Mouse (Mus musculus) limb, embryonic 11.5 days (tissue): ENCODE measurements at regions not wholly inside any gene's neighbourhood (a gene's known extent, or its start where the extent isn't known, plus 50 kb on each side); places are given as distances from the start of the nearest gene placed in this dataset.

Experiments used
- ATAC-seq: fragments of 200-750 bp; cut with Nextera tagmentation; 2 replicates; pipeline ENCODE4 v1.8.0; 2017; ENCODE audit warnings: low read depth; ENCODE audit not compliant: insufficient number of reproducible peaks, low FRiP score, low TSS enrichment
- DNase-seq: peaks from one replicate; pipeline ENCODE4 v3.0.0-alpha.2; 2015; ENCODE audit warnings: low spot score
- H3K27ac ChIP-seq: fragments of 300-500 bp; sonication (generic); replicated peaks from 2 replicates; pipeline ENCODE4 v1.5.1; 2014; ENCODE audit warnings: low read depth, mild to moderate bottlenecking, low read length
- H3K27me3 ChIP-seq: fragments of 300-500 bp; sonication (generic); 2 replicates; pipeline ENCODE4 v1.6.1; 2014; ENCODE audit warnings: mild to moderate bottlenecking, low read length, mixed read lengths; ENCODE audit not compliant: control insufficient read depth, insufficient read depth
- H3K36me3 ChIP-seq: fragments of 300-500 bp; sonication (generic); 2 replicates; pipeline ENCODE4 v1.6.1; 2014; ENCODE audit warnings: mild to moderate bottlenecking, low read length, moderate library complexity, mixed read lengths; ENCODE audit not compliant: control insufficient read depth, insufficient read depth
- H3K4me1 ChIP-seq: fragments of 300-500 bp; sonication (generic); 2 replicates; pipeline ENCODE4 v1.6.1; 2014; ENCODE audit warnings: low read length, mixed read lengths; ENCODE audit not compliant: control insufficient read depth, insufficient read depth
- H3K4me2 ChIP-seq: fragments of 300-500 bp; sonication (generic); 2 replicates; pipeline ENCODE4 v1.6.1; 2014; ENCODE audit warnings: low read depth, mild to moderate bottlenecking, moderate library complexity; ENCODE audit not compliant: severe bottlenecking
- H3K4me3 ChIP-seq: fragments of 300-500 bp; sonication (generic); 2 replicates; pipeline ENCODE4 v1.5.1; 2014; ENCODE audit warnings: low read depth, low read length
- H3K9ac ChIP-seq: fragments of 300-500 bp; sonication (generic); 2 replicates; pipeline ENCODE4 v1.6.1; 2014; ENCODE audit warnings: mild to moderate bottlenecking, low read length
- H3K9me3 ChIP-seq: fragments of 300-500 bp; sonication (generic); 2 replicates; pipeline ENCODE4 v1.6.1; 2016; ENCODE audit warnings: low read length; ENCODE audit not compliant: control insufficient read depth
- WGBS: fragments of 180-500 bp; shearing (Covaris S2); extraction: QIAGEN DNeasy Blood & Tissue Kit; methylation state at CpG from one replicate; pipeline ENCODE4 v1.1.7; 2014; 5-methylcytosine and 5-hydroxymethylcytosine counted together

DNA sequence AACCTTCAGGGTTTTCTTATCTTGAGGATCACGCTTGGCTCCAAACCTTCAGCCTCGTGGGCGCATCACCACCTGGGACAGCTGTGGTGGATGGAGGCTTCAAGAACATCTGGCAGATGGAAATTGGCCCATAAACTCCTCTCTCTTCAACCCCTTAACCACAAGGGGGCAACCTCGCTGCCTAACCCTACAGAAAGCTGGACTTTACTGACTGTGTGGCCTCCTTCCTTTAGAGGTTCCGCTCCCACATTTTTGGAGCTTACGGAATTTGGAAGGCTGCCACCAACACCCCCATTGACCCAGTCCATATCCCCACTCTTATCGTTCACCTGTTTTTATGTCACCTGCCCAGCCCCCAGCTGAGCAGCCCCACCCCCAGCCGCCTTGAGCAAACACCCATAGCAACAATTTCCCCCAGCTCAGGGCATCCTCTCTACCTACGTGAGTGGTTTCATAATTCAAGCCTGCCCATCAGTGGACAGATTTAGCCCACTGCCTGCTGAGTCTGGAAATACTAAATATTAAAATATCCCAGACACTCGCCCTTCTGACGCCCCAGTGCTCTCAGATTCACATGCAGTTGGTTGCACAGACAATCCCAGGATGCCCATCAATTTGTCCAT lies 167.0 kb upstream of the Slc22a22 start:
- Histone ChIP-seq H3K4me2 (no peak overlapping the region), H3K27ac (no peak overlapping the region), H3K9ac (no peak overlapping the region), H3K27me3 (no peaks in the 10 kb centered on the region), H3K4me3 (no peak overlapping the region), H3K4me1 (no peaks in the 10 kb centered on the region), H3K9me3 (no peaks in the 10 kb centered on the region), H3K36me3 (no peaks in the 10 kb centered on the region)
- WGBS = 60% methylated on average over 11 of the region's 11 CpGs
- ATAC-seq (no peak), DNase-seq (peak; percentile 45)

DNA sequence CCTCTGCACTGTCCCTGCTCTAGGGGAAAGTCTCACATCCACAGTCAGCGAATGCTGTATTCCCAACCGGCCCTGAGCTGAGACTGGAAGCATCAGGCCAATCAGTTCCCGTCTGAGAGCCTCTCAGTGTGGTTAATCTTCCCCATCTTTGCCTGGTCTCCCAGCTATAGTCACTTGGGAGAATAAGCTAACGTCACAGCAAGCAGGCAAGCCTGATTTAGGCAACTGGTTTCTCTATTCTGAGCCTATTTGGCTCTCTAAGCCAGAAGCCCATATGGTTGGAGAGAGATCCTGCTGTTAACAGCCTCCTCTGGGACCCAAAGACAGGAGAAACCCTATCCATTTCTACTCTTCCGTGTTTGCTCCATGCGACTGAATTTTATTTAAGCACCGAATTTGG lies 161.7 kb upstream of the Slc22a22 start:
- no peak overlapping the region for H3K4me2 ChIP-seq
- H3K9ac ChIP-seq = no peak overlapping the region
- H3K9me3 ChIP-seq = no peaks in the 10 kb centered on the region
- WGBS = 74% methylated on average over 7 of the region's 7 CpGs
- H3K27ac ChIP-seq = no peak overlapping the region
- no peaks in the 10 kb centered on the region for H3K27me3 ChIP-seq
- no peak overlapping the region for H3K4me3 ChIP-seq
- H3K4me1 ChIP-seq = no peaks in the 10 kb centered on the region
- ATAC-seq (no peak), DNase-seq (no peak)
- H3K36me3 ChIP-seq = no peaks in the 10 kb centered on the region

DNA sequence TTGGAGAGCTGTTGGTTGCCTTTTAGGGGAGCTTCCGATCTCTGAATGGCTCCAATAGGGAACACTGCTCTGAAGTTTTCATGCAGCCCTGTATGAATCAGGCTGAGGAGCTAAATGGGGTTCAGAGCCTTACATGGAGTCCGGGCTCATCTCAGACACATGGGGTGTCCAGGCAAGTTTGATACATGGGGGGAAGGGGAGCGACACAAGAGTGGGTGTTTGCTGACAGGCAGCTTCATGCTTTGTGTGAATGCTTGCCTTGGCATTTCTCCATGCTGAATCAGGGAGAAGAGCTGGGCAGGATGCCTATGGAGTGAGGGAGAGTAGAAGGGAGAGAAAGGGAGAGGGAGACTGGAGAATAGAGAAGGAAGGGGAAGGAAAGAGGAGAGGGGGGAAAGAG lies 155.6 kb upstream of the Slc22a22 start:
- H3K4me3 ChIP-seq = no peak overlapping the region
- H3K4me1 ChIP-seq = no peaks in the 10 kb centered on the region
- no peak overlapping the region for H3K27ac ChIP-seq
- H3K27me3 ChIP-seq = no peaks in the 10 kb centered on the region
- H3K4me2 ChIP-seq = no peak overlapping the region
- H3K9me3 ChIP-seq = no peaks in the 10 kb centered on the region
- no peaks in the 10 kb centered on the region for H3K36me3 ChIP-seq
- H3K9ac ChIP-seq = no peak overlapping the region
- DNase-seq (no peak), ATAC-seq (no peak)
- 84% methylated on average over 3 of the region's 3 CpGs for WGBS

DNA sequence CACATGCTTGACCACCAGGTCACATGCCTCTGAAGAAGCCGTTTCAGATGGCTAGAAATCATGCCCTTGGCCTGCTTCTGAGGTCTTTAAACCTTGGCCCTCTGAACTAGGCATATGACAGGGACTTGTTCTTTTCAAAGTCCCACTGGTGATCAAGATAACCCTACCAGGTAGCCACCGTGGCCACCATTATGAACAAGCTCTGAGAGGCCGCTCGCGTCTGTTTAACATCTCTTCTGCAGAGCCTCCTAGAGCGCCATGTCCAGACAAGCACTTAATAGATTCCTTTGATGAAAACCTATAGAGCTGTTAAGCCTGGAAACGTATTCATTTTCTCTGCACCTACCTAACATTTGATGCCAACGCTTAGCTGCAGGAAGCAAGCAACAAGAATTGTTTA lies 155.1 kb upstream of the Slc22a22 start:
- Histone ChIP-seq H3K9ac (no peak overlapping the region), H3K4me3 (no peak overlapping the region), H3K9me3 (no peaks in the 10 kb centered on the region), H3K36me3 (no peaks in the 10 kb centered on the region), H3K27me3 (no peaks in the 10 kb centered on the region), H3K4me1 (no peaks in the 10 kb centered on the region), H3K4me2 (no peak overlapping the region), H3K27ac (no peak overlapping the region)
- ATAC-seq (no peak), DNase-seq (no peak)
- 80% methylated on average over 8 of the region's 8 CpGs for whole genome bisulfite sequencing

DNA sequence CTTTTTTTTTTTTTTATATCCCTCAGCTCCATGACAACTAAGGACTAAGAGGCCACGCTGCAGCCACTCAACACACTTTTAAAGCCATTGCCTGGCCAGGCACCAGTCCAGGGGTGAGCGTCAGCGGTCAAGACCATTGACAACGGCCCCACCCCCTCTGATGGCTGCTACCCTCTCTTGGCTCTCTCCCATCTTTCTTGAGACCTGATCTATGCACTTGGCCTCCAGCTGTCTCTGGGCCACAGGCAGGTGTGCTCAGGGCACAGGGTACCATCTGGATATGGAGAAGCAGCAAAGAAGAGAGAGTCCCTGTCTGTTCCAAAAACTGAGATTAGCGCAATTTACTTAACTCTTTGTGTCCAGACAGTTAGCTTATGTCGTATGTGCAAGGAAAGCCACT lies 141.0 kb upstream of the Slc22a22 start:
- no peak overlapping the region for H3K27ac ChIP-seq
- H3K27me3 ChIP-seq = no peaks in the 10 kb centered on the region
- H3K9ac ChIP-seq = no peak overlapping the region
- no peaks in the 10 kb centered on the region for H3K9me3 ChIP-seq
- DNase-seq = no peak
- 94% methylated on average over 6 of the region's 6 CpGs for WGBS
- ATAC-seq = no peak
- H3K4me3 ChIP-seq = no peak overlapping the region
- H3K4me1 ChIP-seq = no peaks in the 10 kb centered on the region
- H3K36me3 ChIP-seq = no peaks in the 10 kb centered on the region
- H3K4me2 ChIP-seq = no peak overlapping the region

DNA sequence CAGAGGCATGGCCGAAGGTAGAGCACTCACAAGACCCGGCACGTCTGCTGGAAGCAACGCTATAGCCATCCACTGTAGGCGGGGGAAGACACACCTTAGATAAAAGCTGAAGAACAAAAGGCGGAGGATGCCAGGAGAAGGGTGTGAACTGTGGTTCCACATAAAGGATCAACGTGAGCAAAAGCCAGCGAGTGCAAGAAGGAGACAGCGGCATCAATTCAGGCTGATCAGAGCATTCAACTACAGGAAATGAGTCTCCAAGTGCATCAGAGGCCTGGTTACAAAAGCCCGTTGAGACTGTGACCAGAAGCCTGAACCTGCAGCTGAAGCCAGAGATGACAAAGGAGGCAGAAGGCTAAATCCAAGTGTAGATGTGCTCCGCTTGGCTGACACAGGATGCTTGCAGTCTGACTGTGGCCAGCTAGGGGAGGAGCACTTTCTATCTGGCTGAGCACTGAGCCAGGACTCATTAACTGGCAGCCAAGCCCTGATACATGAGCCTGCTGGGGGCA lies 139.5 kb upstream of the Slc22a22 start:
- WGBS = 51% methylated on average over 11 of the region's 11 CpGs
- Histone ChIP-seq H3K4me3 (no peak overlapping the region), H3K4me1 (no peaks in the 10 kb centered on the region), H3K36me3 (no peaks in the 10 kb centered on the region), H3K27me3 (no peaks in the 10 kb centered on the region), H3K9me3 (no peaks in the 10 kb centered on the region), H3K27ac (no peak overlapping the region), H3K9ac (no peak overlapping the region), H3K4me2 (no peak overlapping the region)
- ATAC-seq (no peak), DNase-seq (no peak)

DNA sequence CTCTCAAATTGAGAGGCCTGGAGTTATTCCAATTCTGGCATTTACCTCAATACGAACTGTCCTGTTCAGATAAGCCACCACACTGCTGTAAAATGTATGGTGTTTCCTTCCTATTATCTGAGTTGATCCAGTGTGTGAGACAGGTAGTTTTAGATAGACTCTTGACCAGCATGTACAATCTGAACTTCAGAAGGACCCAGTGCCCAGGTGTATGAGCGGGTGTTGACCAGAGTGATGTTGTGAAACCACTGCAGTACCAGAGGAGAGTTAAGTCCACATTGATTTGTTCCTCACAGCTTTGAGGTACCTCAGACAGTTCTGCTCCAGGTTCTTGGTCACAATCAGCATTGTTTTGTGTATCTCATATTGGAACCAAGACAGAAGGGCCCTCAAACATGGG lies 132.6 kb upstream of the Slc22a22 start:
- 88% methylated on average over 2 of the region's 2 CpGs for WGBS
- Histone ChIP-seq H3K36me3 (no peaks in the 10 kb centered on the region), H3K9me3 (no peaks in the 10 kb centered on the region), H3K9ac (no peak overlapping the region), H3K27ac (no peak overlapping the region), H3K4me1 (no peaks in the 10 kb centered on the region), H3K4me2 (no peak overlapping the region), H3K4me3 (no peak overlapping the region), H3K27me3 (no peaks in the 10 kb centered on the region)
- no peak for ATAC-seq
- no peak for DNase-seq

DNA sequence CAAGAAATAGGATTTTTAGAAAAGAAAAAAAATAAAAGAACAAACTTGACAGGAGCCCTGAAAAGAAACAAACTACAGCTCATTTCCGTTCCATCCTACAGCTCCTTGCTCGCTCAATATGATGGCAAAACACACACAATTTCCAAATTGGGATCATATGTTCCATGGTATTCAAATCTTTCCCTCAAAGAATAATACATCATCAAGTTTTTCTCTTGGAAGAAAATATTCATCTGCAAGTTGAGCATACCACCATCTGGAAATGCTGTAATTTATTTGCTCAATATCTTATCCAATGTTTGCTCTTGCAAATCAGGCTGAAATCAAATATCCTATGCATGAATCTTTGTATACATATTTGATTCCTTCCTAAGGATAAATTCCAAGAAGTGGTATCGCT lies 131.1 kb upstream of the Slc22a22 start:
- Histone ChIP-seq H3K27me3 (no peaks in the 10 kb centered on the region), H3K4me1 (no peaks in the 10 kb centered on the region), H3K36me3 (no peaks in the 10 kb centered on the region), H3K27ac (no peak overlapping the region), H3K4me3 (no peak overlapping the region), H3K9ac (no peak overlapping the region), H3K9me3 (no peaks in the 10 kb centered on the region), H3K4me2 (no peak overlapping the region)
- no peak for ATAC-seq
- DNase-seq = no peak
- WGBS = 86% methylated on average over 3 of the region's 3 CpGs

DNA sequence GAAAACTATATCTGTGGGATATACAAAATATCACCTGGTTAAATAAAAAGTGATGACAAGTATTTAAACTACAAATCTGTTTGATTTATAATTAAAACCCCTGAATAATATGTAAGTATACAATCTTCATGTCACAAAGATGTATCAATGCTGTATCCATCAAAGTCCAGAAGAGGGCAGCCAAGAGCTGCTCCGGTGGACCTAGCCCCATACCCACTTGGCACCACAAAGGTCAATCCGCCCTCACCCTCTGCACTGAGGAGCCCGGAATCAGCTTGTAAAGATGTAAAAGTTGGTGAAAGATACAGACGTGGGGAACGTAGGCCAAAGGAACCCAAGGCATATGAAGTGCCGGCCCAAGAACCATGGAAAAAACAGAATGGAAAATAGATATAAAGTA lies 123.1 kb upstream of the Slc22a22 start:
- Histone ChIP-seq H3K27ac (no peak overlapping the region), H3K9ac (no peak overlapping the region), H3K27me3 (no peaks in the 10 kb centered on the region), H3K4me3 (no peak overlapping the region), H3K4me2 (no peak overlapping the region), H3K9me3 (no peaks in the 10 kb centered on the region), H3K4me1 (no peaks in the 10 kb centered on the region), H3K36me3 (no peaks in the 10 kb centered on the region)
- ATAC-seq (no peak), DNase-seq (peak; percentile 73)
- 13% methylated on average over 6 of the region's 6 CpGs for WGBS
